In genomic region chr2:157663584-157664375, GRCm38 (mm10) we compare ENCODE assay signal across 8 mouse cellular contexts.
DNase-seq lines count a peak whose midpoint lies in the region; ATAC-seq and TF ChIP-seq lines count a peak whose summit lies in the region.

No protein-coding gene starts in this region.

- no peak overlapping the region for H3K4me2 ChIP-seq in forebrain, embryonic 11.5 days (ENCODE audit: low read depth, low read length, severe bottlenecking)
- H3K4me2 ChIP-seq in forebrain, embryonic 12.5 days: no peak overlapping the region
- no peak overlapping the region for H3K4me2 ChIP-seq in hindbrain, embryonic 16.5 days (ENCODE audit: low read length)

- peak; percentile 87 for DNase-seq in forebrain, embryonic 11.5 days (ENCODE audit: low spot score)
- DNase-seq in thymus, adult 2 months: peak; percentile 39
- no peak for DNase-seq in thymus, adult 18-20 months
- DNase-seq in midbrain, embryonic 10.5 days (ENCODE audit: low spot score): peak; percentile 65
- DNase-seq in cerebellum, postnatal 36 days: no peak
- no peak for DNase-seq in right cerebral cortex, adult 2 months (ENCODE audit: low spot score in 2 of 2)

- no peak overlapping the region for H3K9ac ChIP-seq in forebrain, embryonic 11.5 days (ENCODE audit: low read length)
- no peak overlapping the region for H3K9ac ChIP-seq in forebrain, embryonic 12.5 days
- H3K9ac ChIP-seq in hindbrain, embryonic 16.5 days (ENCODE audit: low read depth, low read length): no peak overlapping the region

- H3K36me3 ChIP-seq in forebrain, embryonic 11.5 days (ENCODE audit: control insufficient read depth, insufficient read depth, low read length): no peaks in the 10 kb centered on the region
- no peaks in the 10 kb centered on the region for H3K36me3 ChIP-seq in forebrain, embryonic 12.5 days (replicated peaks)
- H3K36me3 ChIP-seq in thymus, adult 2 months (ENCODE audit: control insufficient read depth, insufficient read depth, low read length): no peaks in the 10 kb centered on the region
- H3K36me3 ChIP-seq in hindbrain, embryonic 16.5 days (ENCODE audit: control insufficient read depth, insufficient read depth, low read length): no peaks in the 10 kb centered on the region
- H3K36me3 ChIP-seq in midbrain, embryonic 10.5 days: no peaks in the 10 kb centered on the region

- no peak for TF ChIP-seq POLR2A in thymus, adult 2 months (IDR thresholded peaks at IDR 0.05; ENCODE audit: control insufficient read depth, extremely low read depth, insufficient read depth, low read length, poor library complexity)

- ATAC-seq in forebrain, embryonic 11.5 days (replicated peaks; ENCODE audit: low FRiP score): no peak
- no peak for ATAC-seq in forebrain, embryonic 12.5 days (ENCODE audit: low FRiP score)
- peak; percentile 46; the same call in 1 of the 2 replicates for ATAC-seq in hindbrain, embryonic 16.5 days

- no peaks in the 10 kb centered on the region for H3K4me1 ChIP-seq in forebrain, embryonic 11.5 days (replicated peaks; ENCODE audit: control insufficient read depth, insufficient read depth, low read length)
- peaks cover 6% of the 10 kb centered on the region for H3K4me1 ChIP-seq in forebrain, embryonic 12.5 days
- H3K4me1 ChIP-seq in thymus, adult 2 months (replicated peaks; ENCODE audit: control insufficient read depth, insufficient read depth, low read length): no peaks in the 10 kb centered on the region
- H3K4me1 ChIP-seq in hindbrain, embryonic 16.5 days (ENCODE audit: control insufficient read depth, insufficient read depth, low read depth, low read length): peaks cover 2% of the 10 kb centered on the region
- peaks cover 12% of the 10 kb centered on the region; the same call in 1 of the 2 replicates for H3K4me1 ChIP-seq in midbrain, embryonic 10.5 days

- no peaks in the 10 kb centered on the region; the same call in 1 of the 2 replicates for H3K27me3 ChIP-seq in forebrain, embryonic 11.5 days (ENCODE audit: control insufficient read depth, insufficient read depth, low read length)
- H3K27me3 ChIP-seq in forebrain, embryonic 12.5 days: peaks cover 7% of the 10 kb centered on the region
- H3K27me3 ChIP-seq in thymus, adult 2 months (ENCODE audit: control insufficient read depth, insufficient read depth, low read length): no peaks in the 10 kb centered on the region
- no peaks in the 10 kb centered on the region for H3K27me3 ChIP-seq in hindbrain, embryonic 16.5 days (replicated peaks; ENCODE audit: control insufficient read depth, insufficient read depth, low read length)
- H3K27me3 ChIP-seq in midbrain, embryonic 10.5 days (ENCODE audit: low read depth, poor library complexity, severe bottlenecking): no peaks in the 10 kb centered on the region

- WGBS in forebrain, embryonic 11.5 days: 38% methylated on average over 20 of the region's 20 CpGs
- 38% methylated on average over 20 of the region's 20 CpGs for WGBS in forebrain, embryonic 12.5 days
- WGBS in thymus, adult 2 months: 20% methylated on average over 20 of the region's 20 CpGs
- 16% methylated on average over 20 of the region's 20 CpGs for WGBS in hindbrain, embryonic 16.5 days
- 37% methylated on average over 20 of the region's 20 CpGs for WGBS in midbrain, embryonic 10.5 days

- no peak for TF ChIP-seq CTCF in thymus, adult 2 months (IDR thresholded peaks at IDR 0.05; ENCODE audit: borderline replicate concordance, control insufficient read depth, extremely low read depth, insufficient read depth, low read length, poor library complexity)

- no peaks in the 10 kb centered on the region for H3K9me3 ChIP-seq in forebrain, embryonic 11.5 days (ENCODE audit: control insufficient read depth, low read length)
- peaks cover 4% of the 10 kb centered on the region; the same call in 1 of the 2 replicates for H3K9me3 ChIP-seq in forebrain, embryonic 12.5 days
- no peaks in the 10 kb centered on the region for H3K9me3 ChIP-seq in hindbrain, embryonic 16.5 days (ENCODE audit: control insufficient read depth, low read length)
- no peaks in the 10 kb centered on the region; the same call in 1 of the 2 replicates for H3K9me3 ChIP-seq in midbrain, embryonic 10.5 days (replicated peaks)

- H3K4me3 ChIP-seq in forebrain, embryonic 11.5 days (ENCODE audit: low read depth, low read length): no peak overlapping the region
- no peak overlapping the region for H3K4me3 ChIP-seq in forebrain, embryonic 12.5 days (replicated peaks)
- H3K4me3 ChIP-seq in thymus, adult 2 months (ENCODE audit: control insufficient read depth, insufficient read depth, low read length): no peak overlapping the region
- no peak overlapping the region for H3K4me3 ChIP-seq in hindbrain, embryonic 16.5 days (ENCODE audit: low read length)
- no peak overlapping the region for H3K4me3 ChIP-seq in midbrain, embryonic 10.5 days

- H3K27ac ChIP-seq in forebrain, embryonic 11.5 days (ENCODE audit: low read depth, low read length): no peak overlapping the region
- no peak overlapping the region for H3K27ac ChIP-seq in forebrain, embryonic 12.5 days
- H3K27ac ChIP-seq in thymus, adult 2 months (ENCODE audit: control insufficient read depth, insufficient read depth, low read length): no peak overlapping the region
- no peak overlapping the region for H3K27ac ChIP-seq in hindbrain, embryonic 16.5 days (ENCODE audit: low read depth, low read length)
- H3K27ac ChIP-seq in midbrain, embryonic 10.5 days (replicated peaks): no peak overlapping the region

Comparison
In these comparisons a context has a peak if more than half of its experiments do, and no peak if none do; other contexts are left out.
1. DNase-seq: peak in forebrain, embryonic 11.5 days (single experiment), thymus, adult 2 months (single experiment) and midbrain, embryonic 10.5 days (single experiment); none in thymus, adult 18-20 months (0 of 2), cerebellum, postnatal 36 days (0 of 2) and right cerebral cortex, adult 2 months (0 of 2).